Mouse (Mus musculus) small intestine, adult 2 months (tissue): Measurements from ENCODE around the gene Rab6a. TPM values are rescaled to one million over a fixed set of nuclear protein-coding genes. Genes with fewer than 3 reads are reported as not detected.

ENCODE experiments used
- H3K27ac ChIP-seq: fragments of 200-500 bp; 2 replicates; pipeline ENCODE4 v1.5.1; 2012; ENCODE audit warnings: low read depth, low read length, control low read depth, inconsistent platforms; ENCODE audit not compliant: insufficient read depth
- H3K27me3 ChIP-seq: fragments of 200-500 bp; 2 replicates; pipeline ENCODE4 v1.6.1; 2012; ENCODE audit warnings: mild to moderate bottlenecking, moderate library complexity, low read length, inconsistent platforms; ENCODE audit not compliant: control insufficient read depth, insufficient read depth
- H3K36me3 ChIP-seq: fragments of 200-500 bp; 2 replicates; pipeline ENCODE4 v1.6.1; 2012; ENCODE audit warnings: mild to moderate bottlenecking, low read length, control low read depth, inconsistent platforms; ENCODE audit not compliant: control insufficient read depth, insufficient read depth
- H3K4me1 ChIP-seq: fragments of 200-500 bp; 2 replicates; pipeline ENCODE4 v1.6.1; 2012; ENCODE audit warnings: low read length, inconsistent platforms, mixed read lengths; ENCODE audit not compliant: control insufficient read depth, insufficient read depth, insufficient read length
- H3K4me3 ChIP-seq: fragments of 200-500 bp; 2 replicates; pipeline ENCODE4 v1.5.1; 2012; ENCODE audit warnings: low read depth, mild to moderate bottlenecking, control low read depth, inconsistent platforms, low read length, moderate library complexity
- CTCF ChIP-seq: fragments of 200-500 bp; IDR thresholded peaks from 2 replicates; pipeline ENCODE4 v1.5.1; 2012; ENCODE audit warnings: low read depth, mild to moderate bottlenecking, control low read depth, inconsistent platforms, low read length, moderate library complexity, mixed read lengths; ENCODE audit not compliant: insufficient replicate concordance, insufficient read length; ENCODE audit errors: extremely low read depth
- POLR2A ChIP-seq: fragments of 200-500 bp; IDR thresholded peaks from 2 replicates; pipeline ENCODE4 v1.6.1; 2012; ENCODE audit warnings: low read depth, mild to moderate bottlenecking, control low read depth, inconsistent platforms, low read length, moderate library complexity
- WGBS: fragments of 180-500 bp; shearing (Covaris S2); methylation state at CpG from one replicate; pipeline ENCODE4 v1.1.7; 2018; 5-methylcytosine and 5-hydroxymethylcytosine counted together
- polyA plus RNA-seq: library from polyadenylated mRNA; depleted of rRNA; stranded (reverse); fragments of >200 nt; gene quantifications from 2 replicates; pipeline ENCODE4 v1.2.3, GENCODE M21; 2012

Rab6a gene
- polyA plus RNA-seq, 1 experiment = 44.3 TPM

GRCm38 (mm10) chr7:100572061-100572460, 35.1 kb upstream of the Rab6a start:
- Histone ChIP-seq H3K4me1 (no peaks in the 10 kb centered on the region), H3K36me3 (peaks cover 10% of the 10 kb centered on the region), H3K27me3 (no peaks in the 10 kb centered on the region), H3K4me3 (no peak overlapping the region), H3K27ac (no peak overlapping the region)
- no peak for TF ChIP-seq CTCF
- no peak for TF ChIP-seq POLR2A
- WGBS = 86% methylated on average over 4 of the region's 4 CpGs

GRCm38 (mm10) chr7:100572704-100573103, 34.5 kb upstream of the Rab6a start:
- Histone ChIP-seq H3K4me3 (no peak overlapping the region), H3K4me1 (no peaks in the 10 kb centered on the region), H3K27me3 (no peaks in the 10 kb centered on the region), H3K36me3 (peaks cover 10% of the 10 kb centered on the region), H3K27ac (no peak overlapping the region)
- WGBS = 85% methylated on average over 4 of the region's 4 CpGs
- no peak for TF ChIP-seq POLR2A
- no peak for TF ChIP-seq CTCF

GRCm38 (mm10) chr7:100578794-100579193, 28.4 kb upstream of the Rab6a start:
- H3K27ac ChIP-seq = no peak overlapping the region
- 79% methylated on average over 2 of the region's 2 CpGs for WGBS
- H3K27me3 ChIP-seq = no peaks in the 10 kb centered on the region
- H3K36me3 ChIP-seq = peaks cover 4% of the 10 kb centered on the region; the same call in 1 of the 2 replicates
- peaks cover 5% of the 10 kb centered on the region; the same call in 1 of the 2 replicates for H3K4me1 ChIP-seq
- H3K4me3 ChIP-seq = no peak overlapping the region
- TF ChIP-seq POLR2A (no peak), CTCF (no peak)

GRCm38 (mm10) chr7:100582235-100582634, 25.0 kb upstream of the Rab6a start:
- Histone ChIP-seq H3K4me1 (peaks cover 5% of the 10 kb centered on the region; the same call in 1 of the 2 replicates), H3K27me3 (no peaks in the 10 kb centered on the region), H3K4me3 (peak overlapping the region; percentile 75; the same call in 1 of the 2 replicates), H3K36me3 (0 out of 2 replicates have a peak, but pooled peaks cover 2% of the 10 kb centered on the region), H3K27ac (no peak overlapping the region)
- TF ChIP-seq CTCF (no peak), POLR2A (no peak)
- 31% methylated on average over 7 of the region's 7 CpGs for WGBS

GRCm38 (mm10) chr7:100582727-100583236, 24.4 kb upstream of the Rab6a start:
- H3K4me3 ChIP-seq = peak overlapping the region; percentile 75
- H3K36me3 ChIP-seq = no peaks in the 10 kb centered on the region
- H3K27me3 ChIP-seq = no peaks in the 10 kb centered on the region
- peaks cover 5% of the 10 kb centered on the region; the same call in 1 of the 2 replicates for H3K4me1 ChIP-seq
- peak overlapping the region; percentile 95 for H3K27ac ChIP-seq
- WGBS = under 1% methylated on average over 31 of the region's 31 CpGs
- TF ChIP-seq CTCF = 0 out of 2 replicates have a peak, but pooled peaks have one; percentile 5
- TF ChIP-seq POLR2A = no peak

- WGBS = 11% methylated on average over 1 of the region's 1 CpGs
- Histone ChIP-seq H3K27ac (peak overlapping the region; percentile 82), H3K4me3 (no peak overlapping the region), H3K36me3 (no peaks in the 10 kb centered on the region), H3K4me1 (peaks cover 2% of the 10 kb centered on the region; the same call in 1 of the 2 replicates), H3K27me3 (no peaks in the 10 kb centered on the region)
- TF ChIP-seq CTCF (no peak), POLR2A (no peak)
These were observed 17.4 kb upstream of the Rab6a start for GRCm38 (mm10) chr7:100589816-100590215.

- no peaks in the 10 kb centered on the region for H3K27me3 ChIP-seq
- TF ChIP-seq POLR2A (no peak), CTCF (no peak)
- peak overlapping the region; percentile 78 for H3K27ac ChIP-seq
- H3K36me3 ChIP-seq = no peaks in the 10 kb centered on the region
- peak overlapping the region; percentile 64 for H3K4me3 ChIP-seq
- WGBS = 7% methylated on average over 7 of the region's 7 CpGs
- H3K4me1 ChIP-seq = peaks cover 2% of the 10 kb centered on the region; the same call in 1 of the 2 replicates
These were observed 16.7 kb upstream of the Rab6a start for GRCm38 (mm10) chr7:100590504-100590844.

- under 1% methylated on average over 20 of the region's 20 CpGs for WGBS
- Histone ChIP-seq H3K27me3 (no peaks in the 10 kb centered on the region), H3K27ac (peak overlapping the region; percentile 95), H3K4me1 (peaks cover 2% of the 10 kb centered on the region; the same call in 1 of the 2 replicates), H3K36me3 (no peaks in the 10 kb centered on the region), H3K4me3 (peak overlapping the region; percentile 64)
- peak; percentile 82 for TF ChIP-seq POLR2A
- no peak for TF ChIP-seq CTCF
These were observed 16.2 kb upstream of the Rab6a start for GRCm38 (mm10) chr7:100590845-100591521.
